Mouse (Mus musculus): Measurements from ENCODE around the gene Nudt13. TPM values are rescaled to one million over a fixed set of nuclear protein-coding genes. Genes with fewer than 3 reads are reported as not detected.
A peak's percentile ranks its signal among the peaks of the same experiment; 100 is the strongest.
"Not testable (repeated sequence)": the region's sequence is repeated elsewhere in the genome, so short reads cannot be mapped to it uniquely, and the experiment has no call there.

Gene Nudt13
- 1.8 and 5.0 TPM in 2 replicates for total RNA-seq (2015; ENCODE audit: low replicate concordance)
- total RNA-seq (2017; ENCODE audit: low replicate concordance): 3.9 and 15.0 TPM in 2 replicates

DNA sequence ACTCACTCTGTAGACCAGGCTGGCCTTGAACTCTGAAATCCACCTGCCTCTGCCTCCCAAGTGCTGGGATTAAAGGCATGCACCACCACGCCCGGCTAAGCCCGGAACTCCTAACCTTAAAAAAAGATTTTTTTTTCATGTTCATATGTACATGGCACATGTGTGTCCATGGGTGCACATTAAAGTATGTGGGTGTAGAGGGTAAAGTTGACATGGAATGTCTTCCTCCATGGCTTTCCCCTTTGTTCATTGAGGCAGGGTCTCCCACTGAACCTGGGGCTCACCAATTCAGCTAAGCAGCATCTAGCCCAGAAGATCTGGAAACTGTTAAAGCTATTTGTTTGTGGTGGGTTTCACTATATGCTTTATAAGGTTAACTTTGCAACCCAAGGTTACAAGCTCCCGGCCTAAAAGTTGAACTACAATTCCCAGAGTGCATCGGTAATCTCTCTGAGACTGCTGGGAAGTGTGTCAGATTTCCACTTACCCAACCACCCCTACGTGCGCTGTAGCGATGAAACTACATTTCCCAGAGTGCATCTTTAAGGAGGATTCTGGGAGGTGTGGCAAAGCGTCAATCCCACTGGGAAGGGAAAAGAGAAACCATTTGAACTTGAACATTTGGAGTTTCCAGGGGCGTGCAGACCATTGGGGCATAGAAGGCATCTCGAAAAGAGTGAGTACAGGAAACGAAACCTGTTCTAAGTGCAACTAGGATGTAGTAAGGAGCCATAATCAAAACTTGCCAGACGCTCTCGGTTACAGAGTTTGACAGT, at the start of gene Nudt13:
Gene Nudt13 (plus strand): TSS at position 581 of the 776 bp plus-strand sequence.
- peak; percentile 99 for ATAC-seq (replicated peaks; ENCODE audit: low FRiP score, poor library complexity, severe bottlenecking)

GRCm38 (mm10) chr14:20245318-20245717, 49.2 kb upstream of the Nudt13 start:
- no peak for ATAC-seq (replicated peaks; ENCODE audit: low FRiP score, poor library complexity, severe bottlenecking)

GRCm38 (mm10) chr14:20245861-20246260, 48.6 kb upstream of the Nudt13 start:
- ATAC-seq (replicated peaks; ENCODE audit: low FRiP score, poor library complexity, severe bottlenecking): no peak

GRCm38 (mm10) chr14:20246811-20247266, 47.7 kb upstream of the Nudt13 start:
- no peak for ATAC-seq (replicated peaks; ENCODE audit: low FRiP score, poor library complexity, severe bottlenecking)

GRCm38 (mm10) chr14:20248001-20248400, 46.5 kb upstream of the Nudt13 start:
- no peak for ATAC-seq (replicated peaks; ENCODE audit: low FRiP score, poor library complexity, severe bottlenecking)

GRCm38 (mm10) chr14:20250237-20251171, 44.0 kb upstream of the Nudt13 start:
- ATAC-seq (replicated peaks; ENCODE audit: low FRiP score, poor library complexity, severe bottlenecking): no peak

DNA sequence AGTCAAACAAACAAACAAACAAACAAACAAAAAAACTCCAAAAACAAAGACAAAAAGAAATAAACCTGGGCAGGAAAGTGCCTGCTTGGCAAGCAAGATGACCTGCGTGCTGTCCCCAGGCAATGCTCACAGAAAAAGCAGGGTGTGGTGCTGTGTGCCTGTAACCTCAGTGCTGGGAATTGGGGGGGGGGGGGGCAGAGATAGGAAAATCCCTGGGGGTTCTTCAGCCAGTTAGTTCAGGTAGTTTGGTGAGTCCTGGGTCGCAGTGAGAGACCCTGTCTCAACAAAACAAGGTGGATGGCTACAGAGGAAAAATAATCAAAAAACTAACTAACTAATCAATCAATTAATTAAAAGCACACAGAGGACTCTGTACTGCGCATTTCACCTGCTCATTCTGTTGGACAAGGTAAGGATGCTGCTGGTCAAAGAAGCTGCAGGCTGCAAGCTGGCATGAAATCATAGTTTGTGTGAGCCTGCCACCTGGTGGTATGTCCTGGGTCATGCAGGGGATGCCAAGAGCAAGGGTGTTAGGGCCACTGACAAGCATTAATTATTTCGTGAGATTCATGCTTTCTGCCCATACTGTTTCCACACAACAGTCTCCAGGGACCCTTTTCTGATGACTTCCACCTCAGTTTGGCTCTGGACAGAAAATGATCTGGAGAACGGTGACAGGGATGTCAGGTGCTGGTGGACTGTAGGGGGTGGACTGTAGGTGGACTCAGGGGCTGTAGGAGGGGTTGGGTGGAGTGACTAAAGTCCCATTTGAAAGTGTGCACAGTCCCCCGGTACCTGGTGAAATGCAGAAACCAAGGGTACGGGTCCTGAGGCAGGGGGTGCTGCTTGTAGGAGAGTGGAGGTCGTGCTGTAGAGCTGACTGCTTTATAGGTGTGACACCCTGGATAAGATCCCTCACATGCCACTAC, 36.0 kb upstream of the Nudt13 start:
- ATAC-seq (replicated peaks; ENCODE audit: low FRiP score, poor library complexity, severe bottlenecking): 0 out of 2 replicates have a peak, but pooled peaks have one; percentile 57

- ATAC-seq (replicated peaks; ENCODE audit: low FRiP score, poor library complexity, severe bottlenecking): no peak
Observed at GRCm38 (mm10) chr14:20262346-20262745, 32.2 kb upstream of the Nudt13 start.

DNA sequence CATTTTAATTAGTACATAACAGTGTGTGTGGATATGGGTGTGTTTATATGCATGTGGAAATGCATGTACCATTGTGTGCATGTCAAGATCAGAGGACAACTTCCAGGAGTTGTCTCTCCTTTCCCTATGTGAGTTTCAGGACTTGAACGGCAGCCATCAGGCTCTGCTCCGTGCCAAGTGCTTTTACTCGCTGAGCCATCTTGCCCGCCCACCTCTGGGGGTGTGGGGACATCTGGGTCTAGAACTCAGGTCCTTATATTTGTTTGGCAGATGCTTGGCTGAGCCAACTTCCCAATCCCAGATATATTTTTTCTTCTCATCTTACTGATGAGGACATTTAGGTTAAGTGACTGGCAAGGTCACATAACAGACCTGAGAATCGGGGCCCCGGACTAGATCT, 26.1 kb upstream of the Nudt13 start:
- ATAC-seq (replicated peaks; ENCODE audit: low FRiP score, poor library complexity, severe bottlenecking): no peak

DNA sequence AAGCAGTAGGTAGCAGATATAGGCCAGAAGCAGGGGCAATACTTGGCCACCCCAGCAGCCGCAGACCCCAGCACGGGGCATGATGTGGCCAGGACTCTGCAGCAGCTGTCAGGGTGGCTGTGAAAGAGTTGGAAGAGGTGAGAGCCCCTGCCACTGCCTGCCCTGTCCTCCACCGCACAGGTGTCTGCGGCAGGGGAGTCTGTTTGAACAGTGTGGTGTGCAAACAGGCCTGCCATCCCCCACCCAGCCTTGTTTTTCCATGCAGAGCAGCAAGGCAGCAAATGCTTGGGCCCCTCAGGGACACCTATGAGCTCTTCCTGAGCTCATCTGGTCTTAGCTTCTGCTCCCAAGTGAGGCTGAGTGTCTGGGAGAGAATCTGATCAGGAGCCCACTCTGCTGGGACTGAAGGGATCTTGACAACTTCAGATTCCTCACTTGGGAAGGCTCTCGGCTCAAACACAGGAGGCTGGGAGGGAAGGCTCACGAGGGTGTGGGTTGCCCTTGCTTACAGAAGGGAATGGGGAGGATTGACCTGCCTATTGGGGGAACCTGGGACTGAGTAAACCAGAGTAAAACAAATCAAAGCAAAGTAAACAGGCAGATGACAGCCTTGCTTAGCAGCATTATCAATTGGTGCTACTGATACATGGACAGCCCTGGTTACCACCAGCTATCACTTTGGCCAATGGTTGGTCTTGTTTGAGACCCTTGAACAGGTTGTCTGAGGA, 25.3 kb upstream of the Nudt13 start, which contains the start of gene Kcnk16:
Gene Kcnk16 (minus strand): TSS at position 118 of the 728 bp plus-strand sequence.
- no peak for ATAC-seq (replicated peaks; ENCODE audit: low FRiP score, poor library complexity, severe bottlenecking)

DNA sequence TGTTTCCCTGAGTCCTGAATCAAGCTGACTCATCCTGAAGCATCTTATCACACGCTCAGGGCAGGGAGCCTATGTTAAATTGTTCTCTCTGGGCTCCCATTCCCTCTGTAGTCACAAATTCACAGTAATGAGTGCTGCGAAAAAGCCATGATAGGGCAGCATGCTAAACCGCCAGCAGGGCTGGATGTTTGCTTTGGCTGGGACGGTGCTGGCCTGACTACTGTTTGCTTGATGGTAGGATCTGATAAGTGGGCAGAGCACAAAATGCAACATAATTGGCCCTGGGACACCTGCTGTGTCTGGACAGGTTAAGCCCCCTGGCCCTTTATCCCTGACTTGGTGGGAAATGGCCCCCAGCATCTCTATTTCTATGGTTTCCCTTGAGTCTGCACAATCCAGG, 3.1 kb upstream of the Nudt13 start:
- ATAC-seq (replicated peaks; ENCODE audit: low FRiP score, poor library complexity, severe bottlenecking): no peak

DNA sequence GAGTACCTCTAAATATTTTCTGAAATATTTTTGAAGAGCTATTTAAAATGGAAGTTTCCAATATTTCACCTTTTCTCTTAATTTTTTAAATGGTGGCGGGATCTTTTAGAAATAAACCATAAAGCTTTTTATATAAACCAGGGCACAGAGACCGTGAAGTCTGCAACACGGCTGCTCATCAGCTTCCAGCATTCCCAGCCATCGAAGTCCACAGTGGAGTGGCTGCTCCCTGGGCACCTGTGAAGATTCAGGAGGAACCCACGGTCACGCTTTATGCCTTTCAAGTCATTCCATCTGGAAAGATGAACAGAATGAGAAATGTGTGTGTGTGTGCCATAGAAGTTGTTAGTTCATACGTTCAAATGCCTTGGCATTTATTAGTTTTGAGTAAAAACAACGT, 450 bp downstream of the Nudt13 start:
- ATAC-seq (replicated peaks; ENCODE audit: low FRiP score, poor library complexity, severe bottlenecking): no peak

DNA sequence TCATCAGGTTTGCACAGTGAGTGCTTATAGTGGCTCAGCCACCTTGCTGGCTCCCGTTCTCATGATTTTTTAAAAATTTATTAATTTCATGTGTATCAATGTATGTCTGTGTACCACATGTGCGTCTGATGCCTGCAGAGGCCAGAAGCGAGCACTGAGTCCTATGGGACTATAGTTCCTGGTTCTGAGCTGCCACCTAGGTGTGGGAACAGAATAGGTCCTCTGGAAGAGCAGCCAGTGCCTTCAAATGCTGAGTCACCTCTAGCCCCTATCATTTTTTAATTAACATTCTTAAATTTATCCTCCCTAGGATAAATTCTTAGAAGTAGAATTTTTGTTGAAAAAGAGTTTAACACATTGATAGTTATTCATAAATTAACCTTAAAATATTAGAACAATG, 3.1 kb downstream of the Nudt13 start:
- ATAC-seq (replicated peaks; ENCODE audit: low FRiP score, poor library complexity, severe bottlenecking): no peak

DNA sequence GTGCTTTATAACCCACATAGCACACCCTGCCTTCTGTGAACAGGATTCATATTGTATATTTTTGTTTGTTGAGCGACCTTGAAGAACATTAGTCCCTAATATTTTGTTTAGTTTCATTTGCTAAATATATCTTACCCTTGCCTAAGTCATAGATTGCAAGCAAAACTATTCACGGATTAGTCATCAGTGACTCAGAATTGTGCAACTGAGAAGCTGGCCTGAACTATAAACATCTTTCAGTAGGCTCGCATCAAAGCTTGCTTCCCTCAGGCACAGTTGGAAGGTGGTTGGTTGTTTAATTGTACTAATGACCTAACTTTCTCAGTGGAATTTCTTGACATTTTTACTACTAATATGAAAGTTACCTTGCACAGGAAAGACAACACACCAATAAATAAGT, 3.6 kb downstream of the Nudt13 start:
- ATAC-seq (replicated peaks; ENCODE audit: low FRiP score, poor library complexity, severe bottlenecking): no peak

DNA sequence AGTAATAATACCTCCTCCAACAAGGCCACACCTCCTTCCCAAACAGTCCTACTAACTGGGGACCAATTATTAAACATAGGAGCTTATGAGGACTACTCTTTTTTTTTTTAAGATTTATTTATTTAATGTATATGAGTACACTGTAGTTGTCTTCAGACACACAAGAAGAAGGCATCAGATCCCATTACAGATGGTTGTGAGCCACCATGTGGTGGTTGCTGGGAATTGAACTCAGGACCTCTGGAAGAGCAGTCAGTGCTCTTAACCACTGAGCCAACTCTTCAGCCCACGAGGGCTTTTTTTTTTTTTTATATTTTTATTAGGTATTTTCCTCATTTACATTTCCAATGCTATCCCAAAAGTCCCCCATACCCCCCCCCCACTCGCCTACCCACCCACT, 10.6 kb downstream of the Nudt13 start:
- ATAC-seq (replicated peaks; ENCODE audit: low FRiP score, poor library complexity, severe bottlenecking): not testable (repeated sequence)

GRCm38 (mm10) chr14:20315137-20315536, 20.6 kb downstream of the Nudt13 start:
- ATAC-seq (replicated peaks; ENCODE audit: low FRiP score, poor library complexity, severe bottlenecking): no peak

DNA sequence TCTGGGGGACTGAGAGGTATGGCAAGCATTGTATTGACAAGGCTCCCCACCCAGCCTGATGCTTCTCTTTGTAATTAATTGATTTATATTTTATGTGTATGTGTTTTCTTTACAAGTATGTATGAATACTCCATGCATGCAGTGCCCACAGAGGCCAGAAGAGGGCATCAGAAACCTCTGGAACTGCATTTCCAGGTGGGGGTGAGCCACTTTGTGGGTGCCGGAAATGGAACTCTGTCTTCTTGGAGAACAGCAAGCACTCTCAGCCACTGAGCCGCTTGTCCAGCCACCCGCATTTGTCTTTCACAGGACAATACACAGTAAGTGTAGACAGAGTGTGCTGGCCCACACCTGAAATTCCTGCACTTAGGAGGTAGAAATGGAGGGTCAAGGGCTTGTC, 24.9 kb downstream of the Nudt13 start:
- ATAC-seq (replicated peaks; ENCODE audit: low FRiP score, poor library complexity, severe bottlenecking): 0 out of 2 replicates have a peak, but pooled peaks have one; percentile 49

DNA sequence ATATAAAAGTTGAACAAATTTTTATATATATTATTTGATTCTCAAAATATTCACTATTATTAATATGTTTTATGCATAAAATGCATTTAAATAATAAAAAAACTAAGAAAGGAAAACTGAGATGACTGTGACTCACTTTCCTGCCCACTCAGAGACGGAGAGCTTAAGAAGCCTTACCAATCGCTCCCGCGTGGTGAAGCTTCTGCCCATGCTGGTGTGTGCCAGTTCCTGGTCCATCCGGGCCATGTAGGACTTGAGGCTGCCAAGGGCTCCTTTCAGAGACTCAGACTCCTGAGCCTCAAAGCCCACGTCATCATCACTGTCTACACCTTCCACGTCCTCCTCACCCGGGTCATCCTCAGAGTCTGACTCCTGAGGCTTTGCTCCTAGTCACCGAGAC, 29.7 kb downstream of the Nudt13 start:
- ATAC-seq (replicated peaks; ENCODE audit: low FRiP score, poor library complexity, severe bottlenecking): no peak

GRCm38 (mm10) chr14:20328474-20328873, 34.0 kb downstream of the Nudt13 start:
- 0 out of 2 replicates have a peak, but pooled peaks have one; percentile 46 for ATAC-seq (replicated peaks; ENCODE audit: low FRiP score, poor library complexity, severe bottlenecking)

Data from erythroid progenitor cell, adult 5-6 weeks (primary cell).